Mouse (Mus musculus): ENCODE results near the gene Gm3402. TPM values are rescaled to one million over a fixed set of nuclear protein-coding genes. Genes with fewer than 3 reads are reported as not detected.
"Not testable (repeated sequence)": the region's sequence is repeated elsewhere in the genome, so short reads cannot be mapped to it uniquely, and the experiment has no call there.

Gm3402 gene
- total RNA-seq (2014; rRNA removed): not detected in 2 replicates
- polyA plus RNA-seq (2012; rRNA removed): not detected in 2 replicates

DNA sequence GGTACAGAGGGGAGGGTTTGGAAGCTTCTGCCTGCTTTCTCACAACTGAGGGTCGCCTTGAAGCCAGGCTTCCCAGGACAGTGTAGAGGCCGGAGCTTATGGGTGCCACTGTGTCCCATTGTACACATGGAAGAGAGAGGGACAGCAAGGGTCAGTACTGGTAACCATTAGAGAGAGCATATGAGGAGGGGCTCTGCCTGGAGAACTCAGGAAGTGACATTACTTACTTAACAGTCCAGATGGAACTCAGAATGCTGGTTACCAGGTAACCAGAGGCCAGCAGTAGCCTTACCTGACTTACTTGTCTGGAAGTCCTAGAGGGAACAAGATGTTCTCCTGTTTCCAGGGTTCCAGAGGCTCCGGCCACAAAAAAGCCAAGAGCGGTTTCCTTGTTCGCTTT lies at the start of gene Gm3402:
TSS of gene Gm3402 (plus strand) at position 301 of the 400 bp plus-strand sequence.
- H3K36me3 ChIP-seq (ENCODE audit: control insufficient read depth, insufficient read depth, low read length); H3K9ac ChIP-seq (ENCODE audit: low read depth, low read length); DNase-seq (ENCODE audit: extremely low read depth, low read depth, low spot score); H3K27ac ChIP-seq (replicated peaks; ENCODE audit: insufficient read depth, low read depth, low read length); H3K27me3 ChIP-seq (ENCODE audit: control insufficient read depth, insufficient read depth, low read length); H3K4me3 ChIP-seq (ENCODE audit: insufficient read depth, low read depth, low read length); H3K79me2 ChIP-seq (ENCODE audit: control insufficient read depth, insufficient read depth, low read length); H3K4me1 ChIP-seq (ENCODE audit: control insufficient read depth, insufficient read depth, low read length): not testable (repeated sequence)
- WGBS: 96% methylated on average over 2 of the region's 5 CpGs

DNA sequence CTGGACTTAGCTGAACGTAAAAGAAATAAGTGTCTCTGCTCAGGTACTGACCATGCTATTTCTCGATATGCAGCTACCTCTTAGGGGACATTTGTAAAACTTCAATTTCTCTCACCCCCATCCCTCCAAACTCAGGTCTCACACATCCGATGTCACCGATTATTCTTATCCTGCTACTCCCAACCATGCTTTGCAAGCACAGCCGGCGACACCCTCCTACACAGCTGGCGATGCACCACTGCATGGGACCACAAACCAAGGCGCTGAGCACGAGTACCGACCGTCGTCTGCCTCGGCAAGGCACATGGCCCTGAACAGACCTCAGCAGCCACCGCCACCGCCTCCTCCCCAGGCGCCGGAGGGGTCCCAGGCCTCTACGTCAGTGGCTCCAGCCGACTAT lies 47.3 kb upstream of the Gm3402 start:
- H3K27ac ChIP-seq (replicated peaks; ENCODE audit: insufficient read depth, low read depth, low read length): no peak overlapping the region
- no peak for DNase-seq (ENCODE audit: extremely low read depth, low read depth, low spot score)
- no peaks in the 10 kb centered on the region for H3K4me1 ChIP-seq (ENCODE audit: control insufficient read depth, insufficient read depth, low read length)
- H3K27me3 ChIP-seq (ENCODE audit: control insufficient read depth, insufficient read depth, low read length): no peaks in the 10 kb centered on the region
- no peaks in the 10 kb centered on the region for H3K36me3 ChIP-seq (ENCODE audit: control insufficient read depth, insufficient read depth, low read length)
- TF ChIP-seq POLR2A (IDR thresholded peaks at IDR 0.05; ENCODE audit: extremely low read depth, insufficient read depth, low read length) (no peak), CTCF (IDR thresholded peaks at IDR 0.05; ENCODE audit: low read depth, low read length) (no peak)
- no peak overlapping the region for H3K4me3 ChIP-seq (ENCODE audit: insufficient read depth, low read depth, low read length)
- 92% methylated on average over 19 of the region's 19 CpGs for WGBS
- H3K79me2 ChIP-seq (ENCODE audit: control insufficient read depth, insufficient read depth, low read length): no peaks in the 10 kb centered on the region
- no peak overlapping the region for H3K9ac ChIP-seq (ENCODE audit: low read depth, low read length)

DNA sequence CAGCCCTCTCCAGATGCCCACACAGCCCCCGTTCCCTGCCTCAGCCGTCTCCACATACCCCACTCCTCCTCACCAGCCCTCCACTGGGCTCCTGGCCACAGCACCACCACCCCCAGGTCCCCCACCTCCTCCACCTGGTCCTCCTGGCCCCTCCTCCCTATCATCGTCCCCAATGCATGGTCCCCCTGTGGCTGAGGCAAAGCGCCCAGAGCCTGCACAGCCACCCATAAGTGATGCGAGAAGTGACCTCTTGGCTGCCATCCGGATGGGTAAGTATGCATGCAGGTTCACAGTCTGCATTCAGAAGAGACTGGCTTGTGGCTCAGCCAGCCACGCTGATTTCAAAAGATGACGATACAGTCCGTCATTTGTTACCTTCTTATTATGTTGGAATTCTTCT lies 45.6 kb upstream of the Gm3402 start:
- DNase-seq (ENCODE audit: extremely low read depth, low read depth, low spot score): no peak
- no peak overlapping the region for H3K4me3 ChIP-seq (ENCODE audit: insufficient read depth, low read depth, low read length)
- no peaks in the 10 kb centered on the region for H3K4me1 ChIP-seq (ENCODE audit: control insufficient read depth, insufficient read depth, low read length)
- TF ChIP-seq POLR2A (IDR thresholded peaks at IDR 0.05; ENCODE audit: extremely low read depth, insufficient read depth, low read length) (no peak), CTCF (IDR thresholded peaks at IDR 0.05; ENCODE audit: low read depth, low read length) (no peak)
- no peaks in the 10 kb centered on the region for H3K27me3 ChIP-seq (ENCODE audit: control insufficient read depth, insufficient read depth, low read length)
- H3K9ac ChIP-seq (ENCODE audit: low read depth, low read length): no peak overlapping the region
- H3K36me3 ChIP-seq (ENCODE audit: control insufficient read depth, insufficient read depth, low read length): no peaks in the 10 kb centered on the region
- 93% methylated on average over 9 of the region's 9 CpGs for WGBS
- no peak overlapping the region for H3K27ac ChIP-seq (replicated peaks; ENCODE audit: insufficient read depth, low read depth, low read length)
- no peaks in the 10 kb centered on the region for H3K79me2 ChIP-seq (ENCODE audit: control insufficient read depth, insufficient read depth, low read length)

DNA sequence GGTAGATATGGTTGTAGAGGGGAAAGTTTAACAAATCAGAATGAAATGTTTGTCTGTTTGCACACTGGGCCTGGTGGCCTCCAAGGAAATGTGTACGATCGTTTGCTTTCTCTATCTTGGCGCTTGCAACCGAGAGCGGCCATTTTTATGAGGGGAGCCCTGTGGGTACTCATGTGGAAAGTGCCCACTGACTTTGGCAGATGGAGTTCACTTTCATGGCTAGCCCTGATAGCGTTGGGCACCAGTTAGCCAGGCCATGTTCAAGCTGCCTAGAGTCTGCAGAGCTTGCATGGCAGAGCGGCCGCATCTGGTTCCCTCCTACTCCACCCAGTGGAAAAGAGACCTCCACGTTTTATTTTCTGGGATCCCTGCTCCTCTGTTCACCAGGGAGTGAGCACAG lies 43.1 kb upstream of the Gm3402 start:
- Histone ChIP-seq H3K9ac (ENCODE audit: low read depth, low read length) (no peak overlapping the region), H3K27ac (replicated peaks; ENCODE audit: insufficient read depth, low read depth, low read length) (no peak overlapping the region), H3K27me3 (ENCODE audit: control insufficient read depth, insufficient read depth, low read length) (no peaks in the 10 kb centered on the region), H3K36me3 (ENCODE audit: control insufficient read depth, insufficient read depth, low read length) (no peaks in the 10 kb centered on the region), H3K79me2 (ENCODE audit: control insufficient read depth, insufficient read depth, low read length) (no peaks in the 10 kb centered on the region), H3K4me3 (ENCODE audit: insufficient read depth, low read depth, low read length) (no peak overlapping the region), H3K4me1 (ENCODE audit: control insufficient read depth, insufficient read depth, low read length) (no peaks in the 10 kb centered on the region)
- WGBS: 83% methylated on average over 9 of the region's 9 CpGs
- DNase-seq (ENCODE audit: extremely low read depth, low read depth, low spot score): no peak
- TF ChIP-seq POLR2A (IDR thresholded peaks at IDR 0.05; ENCODE audit: extremely low read depth, insufficient read depth, low read length): no peak
- TF ChIP-seq CTCF (IDR thresholded peaks at IDR 0.05; ENCODE audit: low read depth, low read length): no peak

DNA sequence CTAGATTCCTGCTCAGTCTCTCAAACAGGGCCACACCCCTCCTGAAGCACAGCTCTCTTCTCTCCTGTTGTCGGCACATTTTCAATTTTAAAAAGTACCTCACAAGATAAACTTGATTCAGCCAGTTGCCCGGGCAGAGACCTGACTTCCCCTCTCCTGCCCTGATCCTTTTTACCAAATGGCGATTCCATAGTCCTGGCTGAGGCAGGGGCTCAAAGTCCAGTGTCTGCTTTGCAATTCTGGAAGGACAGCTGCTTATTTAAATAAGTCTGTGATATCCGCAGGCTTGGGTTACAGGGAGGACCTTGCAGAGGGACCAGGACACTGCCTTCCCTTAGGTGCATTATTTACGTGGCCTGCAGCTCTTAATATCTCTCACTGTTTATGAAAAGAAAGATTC lies 42.6 kb upstream of the Gm3402 start:
- no peak for TF ChIP-seq CTCF (IDR thresholded peaks at IDR 0.05; ENCODE audit: low read depth, low read length)
- TF ChIP-seq POLR2A (IDR thresholded peaks at IDR 0.05; ENCODE audit: extremely low read depth, insufficient read depth, low read length): no peak
- H3K9ac ChIP-seq (ENCODE audit: low read depth, low read length): no peak overlapping the region
- no peak overlapping the region for H3K4me3 ChIP-seq (ENCODE audit: insufficient read depth, low read depth, low read length)
- DNase-seq (ENCODE audit: extremely low read depth, low read depth, low spot score): peak; percentile 37
- H3K27ac ChIP-seq (replicated peaks; ENCODE audit: insufficient read depth, low read depth, low read length): no peak overlapping the region
- H3K27me3 ChIP-seq (ENCODE audit: control insufficient read depth, insufficient read depth, low read length): no peaks in the 10 kb centered on the region
- 24% methylated on average over 5 of the region's 5 CpGs for WGBS
- no peaks in the 10 kb centered on the region for H3K36me3 ChIP-seq (ENCODE audit: control insufficient read depth, insufficient read depth, low read length)
- H3K79me2 ChIP-seq (ENCODE audit: control insufficient read depth, insufficient read depth, low read length): no peaks in the 10 kb centered on the region
- no peaks in the 10 kb centered on the region for H3K4me1 ChIP-seq (ENCODE audit: control insufficient read depth, insufficient read depth, low read length)

DNA sequence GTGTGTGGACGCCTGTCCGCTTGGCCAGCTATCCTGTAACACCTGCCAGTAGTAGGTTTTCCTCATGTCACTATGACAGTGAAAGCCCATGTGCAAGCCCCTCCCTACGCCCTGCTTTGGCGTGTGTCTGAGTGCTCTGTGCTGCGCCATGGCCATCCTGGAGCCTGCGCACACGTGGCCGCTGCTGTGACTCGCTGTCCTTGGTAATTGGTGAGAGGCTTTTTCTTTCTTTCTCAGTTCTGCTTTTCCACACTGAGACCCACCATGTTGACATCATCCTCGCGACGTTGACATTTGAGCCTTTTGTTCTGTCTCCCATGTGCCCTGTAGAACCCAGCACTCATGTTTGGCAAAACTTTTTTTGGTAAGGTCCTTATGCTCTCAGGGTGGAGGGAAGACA lies 42.1 kb upstream of the Gm3402 start:
- Histone ChIP-seq H3K36me3 (ENCODE audit: control insufficient read depth, insufficient read depth, low read length) (no peaks in the 10 kb centered on the region), H3K79me2 (ENCODE audit: control insufficient read depth, insufficient read depth, low read length) (no peaks in the 10 kb centered on the region), H3K9ac (ENCODE audit: low read depth, low read length) (no peak overlapping the region), H3K27me3 (ENCODE audit: control insufficient read depth, insufficient read depth, low read length) (no peaks in the 10 kb centered on the region), H3K4me1 (ENCODE audit: control insufficient read depth, insufficient read depth, low read length) (no peaks in the 10 kb centered on the region), H3K4me3 (ENCODE audit: insufficient read depth, low read depth, low read length) (no peak overlapping the region), H3K27ac (replicated peaks; ENCODE audit: insufficient read depth, low read depth, low read length) (no peak overlapping the region)
- no peak for DNase-seq (ENCODE audit: extremely low read depth, low read depth, low spot score)
- no peak for TF ChIP-seq CTCF (IDR thresholded peaks at IDR 0.05; ENCODE audit: low read depth, low read length)
- TF ChIP-seq POLR2A (IDR thresholded peaks at IDR 0.05; ENCODE audit: extremely low read depth, insufficient read depth, low read length): no peak
- 81% methylated on average over 12 of the region's 12 CpGs for WGBS
